Mouse (Mus musculus) hindbrain, embryonic 14.5 days (tissue): ENCODE data around the gene Lpar1. TPM values are rescaled to one million over a fixed set of nuclear protein-coding genes. Genes with fewer than 3 reads are reported as not detected.

ENCODE experiments used
- ATAC-seq: fragments of 200-750 bp; cut with Nextera tagmentation; 2 replicates; pipeline ENCODE4 v1.8.0; 2017; ENCODE audit warnings: moderate number of reproducible peaks, mild to moderate bottlenecking, moderate TSS enrichment, moderate library complexity; ENCODE audit not compliant: low FRiP score
- DNase-seq: peaks from one replicate; pipeline ENCODE4 v3.0.0-alpha.2; 2015; ENCODE audit warnings: low spot score
- H3K27ac ChIP-seq: fragments of 300-500 bp; sonication (generic); 2 replicates; pipeline ENCODE4 v1.5.1; 2014; ENCODE audit warnings: mild to moderate bottlenecking, moderate library complexity
- H3K27me3 ChIP-seq: fragments of 300-500 bp; sonication (generic); 2 replicates; pipeline ENCODE4 v1.6.1; 2014; ENCODE audit warnings: mild to moderate bottlenecking, low read length, mixed read lengths; ENCODE audit not compliant: control insufficient read depth, insufficient read depth
- H3K36me3 ChIP-seq: fragments of 300-500 bp; sonication (generic); replicated peaks from 2 replicates; pipeline ENCODE4 v1.6.1; 2014; ENCODE audit not compliant: control insufficient read depth, insufficient read depth
- H3K4me1 ChIP-seq: fragments of 300-500 bp; sonication (generic); replicated peaks from 2 replicates; pipeline ENCODE4 v1.6.1; 2014; ENCODE audit warnings: antibody characterized with exemption, low read length, mixed read lengths; ENCODE audit not compliant: control insufficient read depth, insufficient read depth
- H3K4me2 ChIP-seq: fragments of 300-500 bp; sonication (generic); replicated peaks from 2 replicates; pipeline ENCODE4 v1.6.1; 2014; ENCODE audit warnings: mild to moderate bottlenecking, moderate library complexity
- H3K4me3 ChIP-seq: fragments of 300-500 bp; sonication (generic); replicated peaks from 2 replicates; pipeline ENCODE4 v1.5.1; 2014; ENCODE audit warnings: mild to moderate bottlenecking, low read length
- H3K9ac ChIP-seq: fragments of 300-500 bp; sonication (generic); 2 replicates; pipeline ENCODE4 v1.6.1; 2014
- H3K9me3 ChIP-seq: fragments of 300-500 bp; sonication (generic); 2 replicates; pipeline ENCODE4 v1.6.1; 2016; ENCODE audit warnings: low read length; ENCODE audit not compliant: control insufficient read depth
- WGBS: fragments of 180-500 bp; shearing (Covaris S2); extraction: QIAGEN DNeasy Blood & Tissue Kit; methylation state at CpG from one replicate; pipeline ENCODE4 v1.1.7; 2014; 5-methylcytosine and 5-hydroxymethylcytosine counted together
- polyA plus RNA-seq: library from polyadenylated mRNA; unstranded; fragments of >200 nt; fragmentation: Nextera tagmentation; extraction: Ambion mirVana; gene quantifications from 2 replicates; pipeline ENCODE4 v1.2.1, GENCODE M21; 2014

The Lpar1 gene
- polyA plus RNA-seq, 1 experiment from 2014 or later = 17.5 TPM

- DNase-seq (no peak), ATAC-seq (no peak)
- Histone ChIP-seq H3K36me3 (no peaks in the 10 kb centered on the region), H3K9me3 (no peaks in the 10 kb centered on the region), H3K4me1 (no peaks in the 10 kb centered on the region), H3K27ac (no peak overlapping the region), H3K27me3 (no peaks in the 10 kb centered on the region), H3K4me3 (no peak overlapping the region), H3K4me2 (no peak overlapping the region), H3K9ac (no peak overlapping the region)
- 67% methylated on average over 2 of the region's 2 CpGs for WGBS
These were observed 18.7 kb upstream of the Lpar1 start for GRCm38 (mm10) chr4:58572446-58572845.

GRCm38 (mm10) chr4:58571661-58572060, 18.0 kb upstream of the Lpar1 start:
- Histone ChIP-seq H3K4me2 (no peak overlapping the region), H3K9ac (no peak overlapping the region), H3K4me1 (no peaks in the 10 kb centered on the region), H3K9me3 (no peaks in the 10 kb centered on the region), H3K27me3 (no peaks in the 10 kb centered on the region), H3K4me3 (no peak overlapping the region), H3K36me3 (no peaks in the 10 kb centered on the region), H3K27ac (no peak overlapping the region)
- WGBS = 13% methylated on average over 3 of the region's 3 CpGs
- DNase-seq (no peak), ATAC-seq (no peak)

GRCm38 (mm10) chr4:58571232-58571631, 17.5 kb upstream of the Lpar1 start:
- no peaks in the 10 kb centered on the region for H3K27me3 ChIP-seq
- no peak overlapping the region for H3K4me3 ChIP-seq
- ATAC-seq (no peak), DNase-seq (no peak)
- 4% methylated on average over 1 of the region's 1 CpGs for WGBS
- H3K9ac ChIP-seq = no peak overlapping the region
- no peak overlapping the region for H3K27ac ChIP-seq
- no peaks in the 10 kb centered on the region for H3K4me1 ChIP-seq
- H3K36me3 ChIP-seq = no peaks in the 10 kb centered on the region
- no peaks in the 10 kb centered on the region for H3K9me3 ChIP-seq
- H3K4me2 ChIP-seq = no peak overlapping the region

- Histone ChIP-seq H3K4me2 (no peak overlapping the region), H3K27me3 (no peaks in the 10 kb centered on the region), H3K4me3 (no peak overlapping the region), H3K27ac (no peak overlapping the region), H3K9ac (no peak overlapping the region), H3K4me1 (no peaks in the 10 kb centered on the region), H3K9me3 (no peaks in the 10 kb centered on the region), H3K36me3 (no peaks in the 10 kb centered on the region)
- ATAC-seq (no peak), DNase-seq (no peak)
- WGBS = 88% methylated on average over 8 of the region's 8 CpGs
These were observed 14.8 kb upstream of the Lpar1 start for GRCm38 (mm10) chr4:58568486-58568885.

- H3K9me3 ChIP-seq = no peaks in the 10 kb centered on the region
- no peak overlapping the region for H3K4me2 ChIP-seq
- no peak for ATAC-seq
- no peak overlapping the region for H3K9ac ChIP-seq
- H3K4me3 ChIP-seq = no peak overlapping the region
- no peak overlapping the region for H3K27ac ChIP-seq
- no peaks in the 10 kb centered on the region for H3K4me1 ChIP-seq
- DNase-seq = no peak
- WGBS = 94% methylated on average over 1 of the region's 1 CpGs
- H3K27me3 ChIP-seq = no peaks in the 10 kb centered on the region
- no peaks in the 10 kb centered on the region for H3K36me3 ChIP-seq
These were observed 9.1 kb upstream of the Lpar1 start for GRCm38 (mm10) chr4:58562776-58563175.

- WGBS = 79% methylated on average over 3 of the region's 3 CpGs
- ATAC-seq = no peak
- Histone ChIP-seq H3K4me1 (peaks cover 4% of the 10 kb centered on the region; the same call in 1 of the 2 replicates), H3K4me3 (no peak overlapping the region), H3K4me2 (no peak overlapping the region), H3K27ac (no peak overlapping the region), H3K27me3 (peaks cover 7% of the 10 kb centered on the region), H3K36me3 (no peaks in the 10 kb centered on the region), H3K9me3 (no peaks in the 10 kb centered on the region), H3K9ac (no peak overlapping the region)
- no peak for DNase-seq
These were observed 3.3 kb upstream of the Lpar1 start for GRCm38 (mm10) chr4:58557001-58557400.

- Histone ChIP-seq H3K9me3 (no peaks in the 10 kb centered on the region), H3K4me1 (peaks cover 4% of the 10 kb centered on the region; the same call in 1 of the 2 replicates), H3K36me3 (no peaks in the 10 kb centered on the region), H3K4me3 (no peak overlapping the region), H3K4me2 (peak overlapping the region; percentile 99; the same call in 1 of the 2 replicates), H3K27ac (no peak overlapping the region), H3K9ac (no peak overlapping the region), H3K27me3 (peaks cover 13% of the 10 kb centered on the region)
- ATAC-seq (no peak), DNase-seq (no peak)
- WGBS = 35% methylated on average over 10 of the region's 10 CpGs
These were observed 701 bp upstream of the Lpar1 start for GRCm38 (mm10) chr4:58554359-58554838.

GRCm38 (mm10) chr4:58552731-58553630, 717 bp downstream of the Lpar1 start:
- under 1% methylated on average over 70 of the region's 71 CpGs for WGBS
- Histone ChIP-seq H3K27me3 (peaks cover 13% of the 10 kb centered on the region), H3K9me3 (no peaks in the 10 kb centered on the region), H3K9ac (peak overlapping the region; percentile 66), H3K4me2 (peak overlapping the region; percentile 99), H3K27ac (no peak overlapping the region), H3K4me1 (peaks cover 4% of the 10 kb centered on the region; the same call in 1 of the 2 replicates), H3K4me3 (peak overlapping the region; percentile 81), H3K36me3 (no peaks in the 10 kb centered on the region)
- DNase-seq (peak; percentile 75), ATAC-seq (peak; percentile 94)

GRCm38 (mm10) chr4:58552229-58552628, 1.5 kb downstream of the Lpar1 start:
- H3K27me3 ChIP-seq = peaks cover 13% of the 10 kb centered on the region
- H3K4me1 ChIP-seq = peaks cover 4% of the 10 kb centered on the region; the same call in 1 of the 2 replicates
- H3K27ac ChIP-seq = no peak overlapping the region
- peak overlapping the region; percentile 81 for H3K4me3 ChIP-seq
- H3K9ac ChIP-seq = no peak overlapping the region
- DNase-seq (no peak), ATAC-seq (no peak)
- H3K4me2 ChIP-seq = peak overlapping the region; percentile 99
- H3K9me3 ChIP-seq = no peaks in the 10 kb centered on the region
- H3K36me3 ChIP-seq = no peaks in the 10 kb centered on the region
- 6% methylated on average over 10 of the region's 10 CpGs for WGBS
